Mouse (Mus musculus) spleen, adult 12 weeks (tissue): ENCODE results near the gene Wdr63.
"Not testable (repeated sequence)": the region's sequence is repeated elsewhere in the genome, so short reads cannot be mapped to it uniquely, and the experiment has no call there.

ENCODE experiments used
- DNase-seq: peaks from one replicate; pipeline ENCODE4 v3.0.0; 2022; ENCODE audit warnings: low spot score

The Wdr63 gene

DNA sequence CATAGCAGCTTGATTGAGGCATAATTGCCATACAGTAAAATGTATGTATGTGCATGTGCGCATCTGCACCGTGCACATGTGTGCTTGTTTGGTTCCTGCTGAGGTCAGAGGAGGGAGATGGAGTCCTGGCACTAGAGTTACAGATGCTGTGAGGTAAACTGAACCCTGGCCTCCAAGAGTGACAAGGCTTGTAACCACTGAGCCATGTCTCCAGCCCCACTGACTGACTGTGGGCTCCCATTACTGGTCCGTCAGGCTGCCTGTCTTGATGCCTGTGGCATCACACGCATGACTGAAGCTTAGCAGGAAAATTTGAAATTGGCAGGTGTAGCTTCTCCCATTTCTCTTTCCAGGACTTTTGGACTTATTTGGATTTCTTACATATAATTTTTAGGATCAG lies 97.2 kb downstream of the Wdr63 start:
- DNase-seq = no peak

DNA sequence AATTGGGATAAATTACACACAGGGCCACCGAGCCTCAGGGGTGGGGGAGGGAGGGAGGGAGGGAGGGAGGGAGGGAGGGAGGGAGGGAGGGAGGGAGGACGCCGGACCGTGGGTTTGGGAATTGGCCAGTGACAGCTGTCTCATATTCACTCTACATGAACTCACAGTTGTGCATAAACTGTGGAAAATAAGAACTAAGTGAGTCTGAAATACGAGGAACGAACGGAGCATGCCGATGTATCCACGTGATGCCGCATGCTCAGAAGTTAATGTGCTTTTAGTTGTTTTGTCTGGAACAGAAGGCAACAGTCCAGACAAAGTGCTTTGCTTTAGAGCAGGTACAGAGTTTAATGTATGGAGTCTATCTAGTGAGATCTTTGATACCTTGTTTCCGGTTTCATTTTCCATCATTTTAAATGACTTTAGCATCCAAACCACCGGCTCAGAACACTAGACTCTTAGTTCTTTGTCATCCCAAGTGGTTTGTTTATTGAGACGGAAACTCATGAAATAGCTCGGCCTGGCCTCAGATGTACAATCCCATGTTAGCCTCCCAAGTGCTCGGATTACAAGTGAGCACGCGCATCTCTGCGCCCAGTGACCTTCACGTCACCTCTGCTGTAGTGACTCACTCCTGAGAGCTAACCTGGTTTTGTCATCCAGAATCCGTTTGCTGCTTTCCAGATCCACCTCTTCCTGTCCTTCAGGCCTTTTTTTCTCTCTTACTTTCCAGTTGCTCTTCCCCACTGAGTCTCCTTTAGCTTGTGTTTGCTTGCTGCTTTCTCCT lies 97.9 kb downstream of the Wdr63 start:
- no peak for DNase-seq

DNA sequence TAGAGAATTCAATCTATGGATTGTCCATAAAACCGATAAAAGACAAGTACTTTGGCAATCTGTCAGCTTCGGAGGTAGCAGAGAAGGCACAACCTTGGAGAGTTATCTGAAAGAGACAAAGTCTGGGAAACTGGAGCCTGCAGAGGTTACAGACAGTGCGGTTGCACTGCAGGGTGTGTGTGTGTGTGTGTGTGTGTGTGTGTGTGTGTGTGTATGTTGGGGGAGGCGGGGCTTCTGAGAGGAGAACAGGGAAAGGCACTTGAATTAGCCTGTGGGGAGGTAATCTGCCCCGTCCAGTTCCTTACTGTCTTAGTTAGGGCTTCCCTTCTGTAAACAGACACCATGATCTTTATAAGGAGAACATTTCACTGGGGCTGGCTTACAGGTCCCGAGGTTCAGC lies 100.1 kb downstream of the Wdr63 start:
- no peak for DNase-seq

DNA sequence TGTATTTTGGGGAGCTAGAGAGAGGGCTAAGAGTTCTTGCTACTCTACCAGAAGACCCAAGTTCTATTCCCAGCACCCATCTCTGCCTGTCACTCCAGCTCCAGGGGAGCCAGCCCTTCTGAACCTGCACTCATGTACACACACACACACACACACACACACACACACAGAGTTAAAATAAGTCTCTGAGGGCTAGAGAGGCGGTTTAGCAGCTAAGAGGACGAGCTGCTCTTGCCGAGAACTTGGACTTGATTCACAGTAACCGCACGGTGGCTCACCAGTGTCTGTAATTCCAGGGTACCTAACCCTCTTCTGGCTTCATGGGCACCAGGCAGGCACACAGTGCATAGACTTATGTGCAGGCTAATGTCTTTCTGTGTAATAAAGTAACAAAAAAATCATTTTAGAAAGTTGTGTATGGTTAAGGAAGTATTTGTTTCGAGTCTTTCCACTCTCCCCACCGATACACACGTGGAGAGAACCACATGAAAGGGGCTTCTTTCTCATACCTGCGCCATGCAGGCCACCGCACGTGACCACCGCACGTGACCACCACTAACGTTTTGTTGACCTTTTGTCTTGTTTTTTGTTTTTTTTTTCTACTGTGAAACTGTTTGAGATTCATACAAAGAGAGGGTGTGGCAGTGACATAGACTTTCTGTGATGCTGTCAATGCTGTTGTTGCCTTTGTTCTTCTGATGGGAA lies 103.4 kb downstream of the Wdr63 start:
- DNase-seq = no peak

DNA sequence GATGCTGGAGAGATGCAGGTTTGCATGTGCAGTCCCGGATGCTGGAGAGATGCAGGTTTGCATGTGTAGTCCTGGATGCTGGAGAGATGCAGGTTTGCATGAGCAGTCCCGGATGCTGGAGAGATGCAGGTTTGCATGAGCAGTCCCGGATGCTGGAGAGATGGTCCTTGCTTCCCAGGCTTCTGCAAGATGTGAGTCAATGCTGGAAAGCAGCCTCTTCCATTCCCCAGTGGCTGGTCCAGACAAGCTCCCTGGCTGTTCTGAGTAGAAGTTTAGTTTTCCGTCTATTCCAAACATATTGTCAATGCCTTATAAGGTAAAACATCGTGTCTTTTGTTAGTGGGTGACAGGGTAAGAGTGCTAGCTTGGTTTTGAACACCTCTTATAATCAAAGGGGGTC lies 111.4 kb downstream of the Wdr63 start:
- not testable (repeated sequence) for DNase-seq

DNA sequence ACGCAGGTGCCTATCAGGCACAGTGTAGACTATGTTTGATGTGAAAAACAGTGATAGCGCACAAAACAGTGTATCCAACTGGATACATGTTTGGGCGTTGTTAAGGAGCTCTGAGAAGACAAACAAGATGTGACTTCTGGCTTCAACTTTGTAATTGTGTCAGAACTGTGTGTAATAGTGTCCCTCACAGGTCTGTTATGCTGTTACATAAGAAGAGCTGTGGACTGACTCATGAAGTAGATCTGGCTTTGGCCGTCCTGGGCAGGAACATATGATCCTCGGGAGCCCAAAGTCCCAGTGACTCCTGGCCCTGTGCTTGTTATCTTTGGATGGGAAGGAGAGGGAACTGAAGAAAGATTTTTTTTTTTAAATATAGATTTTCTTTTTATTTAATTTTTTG lies 112.4 kb downstream of the Wdr63 start:
- no peak for DNase-seq

DNA sequence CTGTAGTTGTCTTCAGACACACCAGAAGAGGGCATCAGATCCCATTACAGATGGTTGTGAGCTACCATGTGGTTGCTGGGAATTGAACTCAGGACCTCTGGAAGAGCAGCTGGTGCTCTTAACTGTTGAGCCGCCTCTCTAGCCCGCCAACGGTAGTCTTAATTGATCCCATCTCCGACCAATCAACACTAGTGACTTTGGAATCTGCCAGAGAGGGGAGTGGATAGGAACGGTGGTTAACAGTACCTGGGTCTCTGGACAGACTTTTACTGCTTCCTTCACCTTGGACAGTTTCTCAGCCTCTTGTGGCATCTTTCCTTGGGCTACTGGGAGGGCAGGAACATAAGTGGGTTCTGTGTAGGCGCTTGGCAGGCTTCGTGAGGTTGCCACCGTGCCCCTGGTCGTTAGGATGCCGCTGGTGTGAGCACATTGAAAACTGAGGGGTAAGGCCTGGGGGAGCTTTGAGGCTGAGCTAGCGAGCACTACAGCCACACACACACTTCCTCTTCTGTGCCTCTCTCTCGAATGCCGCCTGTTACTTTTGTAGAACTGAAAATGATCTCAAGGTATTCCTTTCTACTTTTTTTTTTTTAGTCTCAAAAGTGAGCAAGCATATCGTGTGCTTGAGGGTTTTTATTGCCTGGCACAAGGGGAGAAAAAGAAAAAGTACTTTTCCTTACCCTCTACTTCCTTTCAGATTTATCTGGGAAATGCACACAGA lies 114.3 kb downstream of the Wdr63 start:
- DNase-seq = no peak

DNA sequence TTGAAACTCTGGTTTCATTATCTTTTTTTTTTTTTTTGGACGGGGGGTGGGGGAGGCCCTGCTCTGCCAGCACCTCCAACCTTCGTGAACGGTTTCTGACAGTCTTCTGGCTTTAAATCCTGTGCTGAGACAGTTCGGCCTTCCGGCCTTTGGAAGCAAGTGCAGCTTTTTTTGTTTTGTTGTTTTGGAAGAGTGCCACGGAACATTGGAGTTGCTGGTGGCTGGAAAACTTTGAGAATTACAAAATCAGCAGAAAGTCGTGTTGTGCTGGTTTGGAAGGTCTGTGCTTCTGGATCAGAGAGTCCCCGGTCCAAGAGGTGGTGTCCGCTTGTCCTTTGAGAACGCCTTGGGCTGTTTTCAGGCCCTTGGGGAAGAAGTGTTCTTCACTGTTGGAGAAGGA lies 115.1 kb downstream of the Wdr63 start:
- no peak for DNase-seq

DNA sequence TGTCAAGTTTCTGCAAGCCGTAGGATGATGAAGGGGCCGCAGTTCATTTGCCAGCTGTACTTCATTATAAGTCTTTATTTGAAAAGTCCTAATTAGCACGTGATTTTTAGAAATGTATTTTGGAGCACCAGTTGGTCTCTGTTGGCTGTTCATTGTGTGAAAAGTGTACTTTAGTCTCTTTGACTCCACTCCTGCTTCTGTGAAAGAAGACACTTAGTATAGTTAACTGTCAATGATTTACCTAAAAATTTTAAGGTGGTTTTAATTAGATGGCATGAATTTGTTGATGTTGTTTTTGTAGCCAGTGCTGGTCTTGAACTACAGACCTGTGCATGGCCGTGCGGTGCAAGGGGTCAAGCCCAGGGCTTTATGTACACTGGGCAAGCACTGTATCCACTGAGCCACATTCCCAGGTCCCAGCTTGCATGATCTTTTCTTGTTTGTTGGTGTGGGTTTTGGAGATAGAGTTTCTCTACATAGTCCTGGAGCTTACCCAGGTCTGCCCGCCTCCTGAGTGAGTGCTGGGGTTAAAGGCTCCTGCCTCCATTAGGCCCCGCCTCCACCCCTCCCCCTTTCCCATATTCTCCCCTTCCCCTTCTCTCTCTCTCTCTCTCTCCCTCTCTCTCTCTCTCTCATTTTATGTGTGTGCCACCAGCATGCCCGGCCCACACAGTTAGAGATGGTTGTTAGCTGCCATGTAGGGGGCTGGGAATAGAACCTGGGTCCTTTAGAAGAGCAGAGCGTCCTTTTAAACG lies 115.8 kb downstream of the Wdr63 start:
- no peak for DNase-seq

DNA sequence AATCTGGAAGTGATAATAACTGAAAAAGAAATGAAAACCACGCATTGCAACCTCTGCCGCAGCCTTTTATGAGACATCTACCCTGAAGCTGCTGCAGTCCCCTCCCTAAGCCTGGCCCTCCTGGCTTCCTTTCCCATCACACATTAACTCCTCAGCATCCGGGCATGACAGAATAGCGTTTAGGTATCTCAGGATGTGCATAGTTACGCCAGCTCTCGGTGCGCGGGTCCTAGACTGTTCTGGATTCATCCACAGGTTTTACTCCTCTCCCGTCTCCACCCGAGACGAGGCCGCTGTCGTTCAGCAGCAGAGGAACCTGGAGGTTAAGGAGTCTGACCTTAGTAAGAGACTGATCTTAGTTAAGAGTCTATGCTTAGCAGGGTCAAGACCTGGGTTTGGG lies 116.8 kb downstream of the Wdr63 start:
- no peak for DNase-seq
